Mouse (Mus musculus) thymus, postnatal 4 days (tissue): ENCODE results near the gene Zfp451.
"Not testable (repeated sequence)": the region's sequence is repeated elsewhere in the genome, so short reads cannot be mapped to it uniquely, and the experiment has no call there.

Experiments used
- DNase-seq: peaks from one replicate; pipeline ENCODE4 v3.0.0; 2021

Gene Zfp451

GRCm38 (mm10) chr1:33757033-33757413 is 57.4 kb downstream of the Zfp451 start:
- DNase-seq, result peak; percentile 34

GRCm38 (mm10) chr1:33756258-33757032 is 58.0 kb downstream of the Zfp451 start:
- DNase-seq, result no peak

- no peak for DNase-seq
These were observed 58.6 kb downstream of the Zfp451 start for GRCm38 (mm10) chr1:33755799-33756198.

- DNase-seq, result no peak
These were observed 59.2 kb downstream of the Zfp451 start for GRCm38 (mm10) chr1:33754965-33755735.

GRCm38 (mm10) chr1:33754089-33754488 is 60.3 kb downstream of the Zfp451 start:
- DNase-seq, result no peak

GRCm38 (mm10) chr1:33751283-33751682 is 63.1 kb downstream of the Zfp451 start:
- DNase-seq, result no peak

GRCm38 (mm10) chr1:33749709-33750108 is 64.7 kb downstream of the Zfp451 start:
- not testable (repeated sequence) for DNase-seq

- DNase-seq, result no peak
These were observed 65.3 kb downstream of the Zfp451 start for GRCm38 (mm10) chr1:33749109-33749508.

GRCm38 (mm10) chr1:33745901-33746300 is 68.5 kb downstream of the Zfp451 start:
- DNase-seq, result no peak

- not testable (repeated sequence) for DNase-seq
These were observed 69.6 kb downstream of the Zfp451 start for GRCm38 (mm10) chr1:33744815-33745214.

GRCm38 (mm10) chr1:33742903-33743302 is 71.5 kb downstream of the Zfp451 start:
- DNase-seq, result peak; percentile 71

- peak; percentile 89 for DNase-seq
These were observed 75.1 kb downstream of the Zfp451 start for GRCm38 (mm10) chr1:33739302-33739701.

- no peak for DNase-seq
These were observed 75.6 kb downstream of the Zfp451 start for GRCm38 (mm10) chr1:33738681-33739278.

GRCm38 (mm10) chr1:33738281-33738680 is 76.1 kb downstream of the Zfp451 start:
- no peak for DNase-seq

- no peak for DNase-seq
These were observed 80.3 kb downstream of the Zfp451 start for GRCm38 (mm10) chr1:33734001-33734685.

GRCm38 (mm10) chr1:33733044-33733443 is 81.4 kb downstream of the Zfp451 start:
- no peak for DNase-seq

- no peak for DNase-seq
These were observed 89.3 kb downstream of the Zfp451 start for GRCm38 (mm10) chr1:33725086-33725485.

- no peak for DNase-seq
These were observed 89.9 kb downstream of the Zfp451 start for GRCm38 (mm10) chr1:33724516-33724915.

- no peak for DNase-seq
These were observed 93.4 kb downstream of the Zfp451 start for GRCm38 (mm10) chr1:33721020-33721419.

GRCm38 (mm10) chr1:33720231-33720630 is 94.2 kb downstream of the Zfp451 start:
- DNase-seq, result no peak

- DNase-seq, result peak; percentile 85
These were observed 94.6 kb downstream of the Zfp451 start, which contains the start of gene Rab23 for GRCm38 (mm10) chr1:33719733-33720225. TSS of gene Rab23 (plus strand) at chr1:33719887.

- no peak for DNase-seq
These were observed 96.8 kb downstream of the Zfp451 start for GRCm38 (mm10) chr1:33717636-33718035.

GRCm38 (mm10) chr1:33714796-33715195 is 99.6 kb downstream of the Zfp451 start:
- no peak for DNase-seq
